Mouse (Mus musculus): Measurements from ENCODE around the gene Dph3.

The Dph3 gene

DNA sequence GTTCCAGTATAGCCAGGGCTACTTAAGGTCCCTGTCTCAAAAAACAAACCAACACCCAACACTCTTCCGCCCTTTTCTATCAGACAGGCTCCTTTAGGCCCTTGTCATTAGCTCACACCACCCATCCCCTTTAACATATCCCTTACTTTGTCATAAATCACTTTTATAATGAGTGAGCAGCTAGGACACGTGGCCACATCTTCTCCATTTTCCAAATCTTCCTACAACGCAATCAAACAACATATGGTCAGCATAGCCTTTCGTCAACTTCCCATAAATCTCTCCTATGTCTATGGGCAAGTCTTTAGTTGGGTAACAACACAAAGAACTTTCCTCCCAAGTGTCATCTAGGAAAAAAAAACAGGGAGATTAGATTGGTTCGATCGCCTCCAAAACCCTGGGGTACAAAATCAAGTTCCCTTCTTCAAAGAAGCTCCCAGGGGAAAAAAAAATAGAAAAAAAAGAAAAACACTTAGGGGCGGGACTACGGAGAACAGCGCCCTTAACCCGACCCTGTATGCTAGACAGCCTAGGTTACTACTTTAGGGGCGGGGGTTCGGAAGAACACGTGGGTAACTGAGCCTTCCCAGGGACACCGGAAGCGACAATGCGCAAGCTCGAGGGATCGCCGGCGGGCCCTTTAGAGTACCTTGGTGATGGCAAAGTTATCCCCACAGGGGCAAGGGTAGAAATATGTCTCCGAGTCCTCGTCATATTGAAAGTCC lies 606 bp downstream of the Dph3 start, which contains the start of gene Oxnad1:
Gene Oxnad1, plus strand, starts transcription at position 614 of the 725 bp plus-strand sequence.
- DNase-seq (ENCODE audit: low spot score in 2 of 2) = peak in 1 of 2 experiments; percentile 6

DNA sequence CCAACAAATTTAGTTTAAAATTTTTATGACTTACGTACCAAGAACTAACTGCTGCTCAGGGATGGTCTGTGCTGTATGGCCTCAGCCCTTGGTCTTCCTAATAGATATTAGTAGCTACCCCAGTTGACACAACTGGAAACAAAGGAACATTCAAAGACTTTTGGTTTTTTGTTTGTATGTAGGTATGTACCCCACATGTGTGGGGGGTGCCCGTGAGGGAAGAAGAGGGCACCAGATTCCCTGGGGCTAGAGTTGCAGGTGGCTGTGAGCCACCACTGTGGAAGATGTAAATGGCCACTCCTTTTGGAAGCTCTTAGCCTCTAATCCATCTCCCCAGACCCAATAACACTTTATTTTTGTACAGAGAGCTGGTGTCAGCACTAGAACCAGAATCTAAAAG lies 2.1 kb downstream of the Dph3 start:
- no peak for DNase-seq (ENCODE audit: low spot score in 2 of 2)

DNA sequence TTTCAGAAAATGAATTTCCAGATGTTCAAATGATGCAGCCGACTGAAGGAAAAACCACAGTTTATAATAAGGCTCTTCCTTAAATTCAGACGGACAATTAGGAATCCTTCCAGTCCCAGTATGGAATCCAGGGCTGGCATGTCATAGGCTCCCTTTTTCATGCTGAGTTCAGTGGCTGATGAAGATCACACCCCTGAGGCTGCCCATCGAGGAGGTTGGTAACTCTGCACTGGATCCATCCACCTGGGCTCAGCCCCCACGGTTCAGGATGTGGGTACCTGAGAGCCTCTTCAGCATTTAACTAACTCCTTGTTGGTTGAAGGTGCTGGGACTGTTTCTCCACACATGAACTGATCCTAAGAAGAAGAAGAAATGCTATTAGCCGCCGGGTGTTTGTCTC lies 2.6 kb downstream of the Dph3 start:
- DNase-seq (ENCODE audit: low spot score in 2 of 2) = no peak

DNA sequence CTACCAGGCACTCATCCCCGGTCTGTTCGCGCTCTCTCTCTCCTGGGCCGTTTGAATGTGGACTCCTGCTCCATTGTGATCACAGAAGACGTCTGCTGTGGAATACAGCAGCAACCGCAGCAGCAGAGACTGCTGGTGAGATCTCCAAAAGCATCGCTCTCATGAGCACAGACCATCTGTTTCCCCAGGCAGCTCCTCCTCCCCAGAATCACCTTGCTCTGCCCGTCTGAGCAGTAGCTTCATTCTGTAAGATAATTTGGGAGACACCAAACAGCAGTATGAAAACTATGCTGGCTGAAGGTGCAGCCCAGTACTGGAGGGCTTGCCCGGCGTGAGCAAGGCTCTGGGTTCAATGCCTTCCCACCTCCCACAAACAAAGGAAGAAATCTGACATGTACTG lies 4.5 kb downstream of the Dph3 start:
- peak in 1 of 2 experiments; percentile 31 for DNase-seq (ENCODE audit: low spot score in 2 of 2)

DNA sequence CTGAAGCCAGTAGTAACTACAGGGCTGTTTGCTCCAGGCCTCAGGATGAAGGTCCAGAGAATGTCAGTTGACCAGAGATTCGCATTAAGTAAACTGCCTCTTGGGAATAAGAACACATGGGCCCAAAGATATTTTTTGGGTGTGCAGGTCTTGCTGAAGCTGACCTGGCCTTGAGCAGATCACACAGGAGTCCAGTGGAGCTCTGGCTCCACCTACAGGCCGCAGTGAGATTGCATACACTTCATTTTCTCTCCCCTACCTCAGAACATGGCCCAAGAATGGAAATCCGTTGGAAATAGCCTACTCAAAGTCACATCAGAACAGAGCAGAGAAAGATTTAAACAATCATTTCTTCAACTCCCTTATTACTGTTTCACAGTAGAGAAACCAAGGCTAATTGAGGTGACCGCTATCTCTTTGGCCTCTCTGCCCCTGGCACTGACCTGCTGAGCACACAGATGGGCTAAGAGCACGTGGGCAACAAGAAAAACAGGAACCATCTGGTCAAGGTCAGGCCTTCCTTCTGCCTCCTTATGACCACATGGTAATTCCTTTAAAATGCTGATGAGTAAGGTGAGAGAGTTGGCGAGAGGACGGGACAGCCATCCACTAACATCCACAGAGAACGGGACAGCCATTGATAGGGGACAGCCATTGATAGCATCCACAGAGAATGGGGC lies 8.5 kb downstream of the Dph3 start:
- DNase-seq (ENCODE audit: low spot score in 2 of 2) = peak; percentile 59 to 69

DNA sequence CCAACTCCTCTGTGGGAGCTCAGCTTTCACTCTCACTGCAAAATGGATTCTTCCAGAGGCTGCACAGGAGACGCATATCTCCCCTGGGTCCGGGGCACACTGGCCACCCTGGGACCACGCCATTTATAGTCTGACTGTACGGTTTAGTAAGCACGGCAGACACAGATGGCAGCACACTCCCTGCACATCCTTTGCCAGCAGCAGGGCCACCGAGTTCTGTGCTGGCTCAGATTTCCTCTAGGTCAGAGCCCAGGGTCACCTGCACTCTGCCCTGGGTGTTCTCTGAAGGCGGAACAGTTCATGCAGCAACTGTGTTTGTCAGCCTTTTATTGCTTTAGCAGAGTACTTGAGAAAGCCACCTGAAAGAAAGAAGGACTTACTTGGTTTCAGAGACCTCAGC lies 11.6 kb downstream of the Dph3 start:
- no peak for DNase-seq (ENCODE audit: low spot score in 2 of 2)

DNA sequence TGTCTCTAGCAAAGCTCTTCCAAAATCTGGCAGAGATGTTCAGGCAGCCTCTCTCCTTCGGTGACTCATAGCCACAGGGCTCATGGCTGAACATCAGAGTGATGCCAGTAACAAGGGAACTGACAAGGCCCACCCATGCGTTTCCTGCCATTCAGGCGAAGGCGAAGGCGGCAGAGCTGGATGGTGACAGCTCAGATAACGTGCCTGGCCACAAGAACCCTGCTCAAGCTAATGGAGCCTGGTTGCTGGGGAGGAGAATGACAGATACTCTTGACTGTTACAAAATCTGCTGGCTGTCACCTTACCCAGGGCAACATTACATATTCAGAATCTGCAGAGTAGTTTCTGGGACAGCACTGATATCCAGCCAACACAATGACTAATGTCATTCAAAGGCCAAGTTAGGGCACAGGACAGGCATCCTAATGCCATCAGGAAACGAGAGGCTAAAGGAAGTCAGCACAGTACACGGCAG lies 12.3 kb downstream of the Dph3 start:
- DNase-seq (ENCODE audit: low spot score in 2 of 2) = peak; percentile 56 to 62

DNA sequence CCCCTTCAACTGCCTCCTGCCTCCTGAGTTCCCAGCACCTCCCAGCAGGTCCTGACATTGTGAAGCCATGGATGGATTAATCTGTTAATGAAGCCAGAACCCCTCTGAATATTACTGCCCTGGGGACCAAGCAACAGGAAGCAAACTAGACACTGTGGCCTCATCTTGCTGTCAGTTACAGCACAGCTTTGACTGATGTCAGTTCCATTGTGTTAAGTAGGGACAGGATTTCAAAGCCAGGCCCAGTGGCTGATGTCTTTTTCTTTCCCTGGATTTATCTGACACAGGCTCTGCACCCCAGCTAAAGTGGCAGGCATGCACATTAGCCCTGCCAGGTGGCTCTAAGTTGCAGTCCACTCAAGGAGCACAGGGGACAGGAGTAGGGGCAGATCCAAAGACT lies 12.7 kb downstream of the Dph3 start:
- no peak for DNase-seq (ENCODE audit: low spot score in 2 of 2)

DNA sequence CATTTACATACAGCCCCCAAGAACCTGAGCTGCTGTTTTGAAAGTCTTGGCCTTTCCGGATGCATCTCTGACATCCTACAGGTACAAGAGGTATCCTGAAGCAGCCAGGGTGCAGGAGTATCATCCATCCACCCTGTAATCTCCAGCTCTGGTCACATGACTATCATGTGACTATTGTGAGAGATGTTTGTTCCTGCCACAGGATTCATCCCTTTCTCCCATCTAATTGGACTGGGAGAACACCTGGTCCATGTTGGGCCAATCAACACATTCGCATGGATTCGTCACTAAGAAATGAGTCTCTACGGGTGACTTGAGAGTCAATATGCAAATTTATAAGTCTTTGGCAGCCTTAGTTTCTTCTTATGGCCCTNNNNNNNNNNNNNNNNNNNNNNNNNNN lies 24.1 kb downstream of the Dph3 start:
- no peak for DNase-seq (ENCODE audit: low spot score in 2 of 2)

DNA sequence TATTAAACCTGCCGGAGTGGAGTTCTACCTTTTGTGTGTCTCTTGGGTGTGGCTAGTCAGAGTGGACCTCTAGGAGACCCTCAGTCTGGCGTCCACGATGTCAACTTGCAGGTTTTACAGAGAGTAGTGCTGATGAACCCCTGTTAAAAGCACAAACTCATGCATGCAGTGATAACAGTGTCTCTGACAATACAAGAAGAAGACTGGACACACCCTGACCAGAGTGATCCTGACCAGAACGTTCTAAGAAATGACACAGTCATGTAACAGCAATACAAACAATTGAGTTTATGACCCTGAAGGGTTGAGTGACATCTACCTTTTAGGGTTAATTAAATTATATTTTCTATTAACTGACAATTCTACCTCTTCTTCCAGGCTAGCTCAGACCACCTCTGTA lies 27.9 kb downstream of the Dph3 start:
- DNase-seq (ENCODE audit: low spot score in 2 of 2) = no peak

DNA sequence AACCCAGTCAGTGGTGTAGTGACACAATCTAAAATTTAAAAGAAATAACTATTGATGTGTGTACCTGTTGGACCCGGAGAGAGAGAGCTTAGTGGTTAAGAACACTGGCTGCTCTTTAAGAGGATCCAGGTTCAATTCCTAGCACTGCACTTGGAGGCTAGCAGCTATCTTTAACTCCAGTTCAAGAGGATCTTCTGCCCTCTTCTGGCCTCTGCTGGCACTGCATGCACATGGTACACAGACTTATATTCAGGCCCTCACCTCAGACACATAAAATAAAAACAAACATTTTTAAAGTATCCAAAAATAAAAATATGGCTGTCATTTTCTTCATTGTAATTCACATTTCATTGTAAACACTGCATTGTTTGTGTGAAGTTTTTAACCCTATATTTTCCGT lies 28.9 kb downstream of the Dph3 start:
- no peak for DNase-seq (ENCODE audit: low spot score in 2 of 2)

DNA sequence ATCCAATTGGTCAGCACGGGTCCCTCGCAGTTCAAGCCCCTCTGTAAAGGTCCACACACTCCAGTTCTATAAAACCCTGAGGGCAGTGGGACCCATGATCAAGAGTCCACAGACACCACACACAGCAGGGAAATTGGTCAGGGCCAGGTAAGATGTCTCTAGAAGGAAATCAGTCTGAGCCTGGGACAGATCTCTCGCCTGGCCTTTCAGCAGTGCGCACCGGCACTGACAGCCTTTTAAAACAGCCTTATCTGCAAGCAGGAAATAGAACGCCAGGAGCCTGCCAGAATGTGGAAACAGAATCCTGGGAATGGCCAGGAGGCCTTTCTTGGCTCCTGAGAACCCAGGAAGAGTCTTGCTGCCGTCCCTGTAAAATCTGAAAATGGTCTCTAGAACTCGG lies 29.7 kb downstream of the Dph3 start:
- DNase-seq (ENCODE audit: low spot score in 2 of 2) = no peak

DNA sequence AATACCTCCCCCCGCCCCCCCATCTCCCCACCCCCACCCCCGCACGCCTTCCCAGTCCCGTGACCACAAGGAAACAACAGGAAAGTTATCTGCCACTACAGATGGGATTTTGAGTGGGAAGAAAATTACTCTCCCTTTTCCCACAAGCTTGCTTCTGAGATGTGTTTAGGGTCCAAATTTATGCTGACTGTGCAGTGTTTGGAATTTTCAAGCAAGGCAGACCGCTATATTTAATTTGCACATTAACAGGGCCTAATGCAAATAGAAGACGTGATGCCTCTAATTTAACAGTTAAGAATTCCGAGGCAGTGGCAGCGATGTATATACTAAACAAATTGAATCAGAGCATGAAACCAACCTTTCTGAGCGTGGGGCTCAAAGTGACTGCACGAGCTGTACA lies 30.7 kb downstream of the Dph3 start:
- DNase-seq (ENCODE audit: low spot score in 2 of 2) = no peak

DNA sequence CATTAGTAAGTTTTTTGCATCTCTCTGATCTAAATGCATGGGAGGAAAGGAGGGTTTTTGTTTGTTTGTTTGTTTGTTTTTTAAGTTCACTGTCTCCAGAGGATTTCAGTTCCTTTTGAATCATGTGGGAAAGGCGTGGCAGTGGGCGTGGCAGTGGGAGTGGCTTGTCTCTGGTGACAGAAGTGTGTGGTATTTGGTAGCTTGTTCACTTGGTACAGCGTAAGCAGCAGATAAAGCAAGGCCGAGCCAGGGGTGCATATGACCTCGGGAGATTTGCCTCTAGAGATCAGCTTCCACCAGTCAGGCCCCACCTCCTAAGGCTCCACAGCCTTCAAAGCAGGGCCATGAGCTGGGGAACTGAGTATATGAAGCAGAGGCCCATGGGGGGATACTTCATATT lies 31.6 kb downstream of the Dph3 start:
- DNase-seq (ENCODE audit: low spot score in 2 of 2) = no peak

DNA sequence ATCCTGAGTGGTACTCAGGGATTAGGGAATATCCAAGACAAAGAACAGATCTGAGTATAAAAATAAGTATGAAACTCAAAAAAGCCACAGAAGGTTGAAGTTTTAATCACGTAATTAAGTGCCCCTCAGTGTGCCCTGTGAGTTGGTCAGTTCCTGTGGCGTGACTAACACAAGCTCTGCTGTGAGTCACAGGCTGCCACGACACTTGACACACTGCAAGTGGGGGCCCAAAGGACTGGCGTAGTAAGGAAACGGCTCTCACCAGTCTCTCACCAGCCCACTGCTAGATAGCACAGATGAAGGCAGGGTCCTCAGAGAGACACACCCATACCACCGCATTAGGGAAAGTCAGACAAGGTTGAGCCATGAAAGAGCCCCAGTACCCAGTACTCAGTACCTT lies 35.4 kb downstream of the Dph3 start:
- no peak for DNase-seq (ENCODE audit: low spot score in 2 of 2)

DNA sequence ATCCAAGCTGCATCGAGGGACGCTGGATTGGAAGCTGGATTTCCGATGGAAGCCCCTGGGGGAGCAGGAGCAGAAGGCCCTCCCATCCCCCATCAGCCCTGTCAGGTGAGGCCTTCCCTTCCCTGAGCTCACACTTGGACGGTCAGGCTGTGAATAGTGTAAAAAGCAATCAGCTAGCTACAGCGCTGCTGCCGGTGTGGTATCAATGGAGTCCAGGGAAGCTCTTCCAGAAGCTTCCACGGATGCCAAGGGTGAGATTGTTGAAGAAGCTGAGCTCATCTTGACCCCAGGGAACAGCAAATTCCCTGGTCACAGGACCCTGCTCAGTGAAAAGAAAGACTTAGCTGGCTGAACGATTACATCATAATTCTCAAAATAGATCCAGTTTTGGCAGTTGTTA lies 39.2 kb downstream of the Dph3 start:
- no peak for DNase-seq (ENCODE audit: low spot score in 2 of 2)

DNA sequence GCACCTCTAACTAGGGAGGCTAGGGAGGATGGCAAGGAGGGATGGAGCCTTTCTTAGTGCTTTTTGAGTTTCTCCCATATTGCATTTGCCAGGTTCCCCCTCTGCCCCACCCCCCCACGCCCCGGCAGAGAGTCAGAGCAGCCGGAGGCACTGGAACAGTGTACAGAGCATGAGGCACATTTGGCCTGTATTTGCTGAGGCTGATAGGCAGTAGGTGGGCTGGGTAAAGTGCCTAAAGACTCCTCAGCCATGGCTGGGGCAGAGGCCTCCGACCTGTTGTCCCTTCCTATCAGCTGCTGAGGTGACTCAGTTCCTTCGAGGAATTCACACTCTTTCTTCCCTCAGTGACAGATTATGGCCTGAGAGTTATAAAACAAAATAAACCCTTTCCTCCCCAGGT lies 43.4 kb downstream of the Dph3 start:
- no peak for DNase-seq (ENCODE audit: low spot score in 2 of 2)

DNA sequence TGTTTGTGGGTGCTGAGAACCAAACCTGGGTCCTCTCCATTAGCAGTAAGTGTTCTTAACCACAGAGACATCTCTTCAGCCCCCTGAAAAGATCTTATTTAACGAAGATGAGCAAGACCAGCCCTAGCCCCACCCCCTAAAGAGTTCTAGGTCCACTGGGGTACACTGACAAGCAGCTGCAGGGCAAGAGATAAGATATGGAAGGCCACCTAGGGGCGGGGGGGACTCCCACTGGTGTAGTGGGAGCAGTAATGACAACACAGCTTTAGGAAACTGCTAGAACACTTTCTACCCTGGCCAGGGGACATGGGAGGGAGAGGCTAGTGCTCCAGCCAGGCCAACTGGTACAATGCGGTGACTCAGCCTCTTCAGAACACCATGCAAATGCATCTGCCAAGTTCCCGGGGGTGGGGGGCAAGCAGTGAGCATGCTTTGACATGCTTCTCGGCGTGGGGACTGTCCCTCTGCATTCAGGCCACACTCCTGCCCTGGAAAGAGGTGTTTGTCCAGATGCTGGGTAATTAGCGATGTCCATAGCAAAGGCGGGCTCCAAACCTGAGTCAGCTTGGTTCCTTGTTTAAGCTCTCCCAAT lies 47.8 kb downstream of the Dph3 start:
- no peak for DNase-seq (ENCODE audit: low spot score in 2 of 2)

DNA sequence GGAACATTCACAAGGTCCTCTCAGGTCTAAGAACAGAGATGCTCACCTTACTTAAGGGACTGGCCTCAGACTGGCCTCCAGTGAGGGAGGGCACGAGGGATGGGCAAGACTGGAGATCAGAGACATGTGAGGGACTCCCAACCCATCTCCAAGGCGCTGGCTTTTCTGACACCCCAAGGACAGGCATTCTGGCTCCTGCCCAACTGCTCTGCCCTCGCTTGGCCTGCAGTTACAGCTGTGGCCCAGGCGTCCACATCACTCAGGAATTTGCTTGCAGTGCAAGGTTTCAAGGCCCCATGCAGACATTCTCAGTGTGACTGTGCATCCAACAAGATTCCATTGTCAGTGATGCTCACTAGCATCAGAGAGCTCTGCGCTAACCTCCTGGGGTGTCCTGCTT lies 49.0 kb downstream of the Dph3 start:
- DNase-seq (ENCODE audit: low spot score in 2 of 2) = no peak

DNA sequence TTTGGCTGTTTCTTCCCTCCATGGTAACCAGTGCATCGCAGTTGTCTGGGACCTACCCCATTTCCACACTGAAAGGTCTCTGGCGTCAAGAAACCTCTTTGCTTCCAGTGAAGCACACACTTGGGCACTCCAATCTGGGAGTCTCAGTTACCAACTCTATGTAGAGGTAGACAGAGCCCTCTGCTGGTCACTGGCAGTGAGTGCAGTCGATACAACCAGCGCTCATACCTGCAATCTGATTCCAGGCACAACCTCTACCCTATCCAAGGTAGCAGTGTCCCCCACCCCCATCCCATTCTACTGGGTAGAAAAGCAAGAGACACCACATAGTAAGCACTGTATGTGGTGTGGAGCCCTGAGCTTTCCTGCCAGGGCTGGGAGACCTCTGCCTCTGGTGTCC lies 53.0 kb downstream of the Dph3 start:
- peak; percentile 72 to 80 for DNase-seq (ENCODE audit: low spot score in 2 of 2)
